Mouse (Mus musculus): ENCODE data around the gene Etv6. TPM values are rescaled to one million over a fixed set of nuclear protein-coding genes. Genes with fewer than 3 reads are reported as not detected.

The Etv6 gene
- polyA plus RNA-seq, 1 experiment: 4.4 TPM

DNA sequence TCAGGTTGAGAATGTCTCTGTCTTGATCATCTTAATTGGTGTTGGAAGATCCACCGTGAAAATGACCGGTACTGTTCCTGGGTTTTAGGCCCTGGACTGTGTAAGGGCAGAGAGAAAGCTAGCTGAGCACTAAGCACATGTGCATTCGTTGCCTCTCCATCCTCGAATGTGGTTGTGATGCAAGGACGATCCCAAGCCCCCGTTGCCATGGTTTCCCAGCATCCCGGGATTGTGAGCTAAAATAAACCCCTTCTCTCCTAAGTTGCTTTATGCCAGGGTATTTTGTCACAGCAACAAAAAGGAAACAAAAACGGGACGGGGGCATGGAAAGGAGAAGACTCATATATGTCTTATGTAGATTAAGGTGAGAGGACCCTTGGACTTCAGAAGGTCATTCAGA lies 24.5 kb downstream of the Etv6 start:
- TF ChIP-seq POLR2A (IDR thresholded peaks at IDR 0.05; ENCODE audit: control insufficient read depth, low read depth, low read length): no peak
- no peak for TF ChIP-seq CTCF (IDR thresholded peaks at IDR 0.05; ENCODE audit: control insufficient read depth, insufficient read depth, insufficient replicate concordance, low read depth, low read length)
- no peaks in the 10 kb centered on the region for H3K4me1 ChIP-seq (ENCODE audit: control insufficient read depth, insufficient read depth, low read length)
- no peak overlapping the region for H3K27ac ChIP-seq (ENCODE audit: control insufficient read depth, insufficient read depth, low read depth, low read length)
- no peaks in the 10 kb centered on the region for H3K27me3 ChIP-seq (ENCODE audit: control insufficient read depth, insufficient read depth, low read length)
- no peak overlapping the region for H3K4me3 ChIP-seq (ENCODE audit: control insufficient read depth, low read depth, low read length)
- no peaks in the 10 kb centered on the region for H3K36me3 ChIP-seq (ENCODE audit: control insufficient read depth, insufficient read depth, low read length)

DNA sequence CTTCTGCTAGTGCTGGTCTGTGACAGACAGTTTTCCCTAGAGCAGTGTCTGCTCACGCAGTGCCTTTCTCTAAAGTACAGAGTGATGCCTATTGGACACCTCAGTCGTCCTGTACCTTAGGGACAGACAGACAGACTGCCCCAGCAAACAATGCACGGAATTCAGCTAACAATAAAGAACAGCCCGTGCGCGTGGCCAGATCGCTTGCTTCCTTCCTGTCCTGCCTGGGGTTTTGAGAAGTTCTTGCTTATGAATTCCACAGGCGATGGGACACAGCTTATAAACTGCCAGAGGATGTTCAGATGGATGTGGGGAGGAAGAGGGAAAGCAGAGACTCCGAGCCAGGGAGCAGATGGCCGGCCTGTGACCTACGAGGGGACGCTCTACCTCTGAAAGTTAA lies 25.3 kb downstream of the Etv6 start:
- Histone ChIP-seq H3K27ac (ENCODE audit: control insufficient read depth, insufficient read depth, low read depth, low read length) (no peak overlapping the region), H3K27me3 (ENCODE audit: control insufficient read depth, insufficient read depth, low read length) (no peaks in the 10 kb centered on the region), H3K36me3 (ENCODE audit: control insufficient read depth, insufficient read depth, low read length) (no peaks in the 10 kb centered on the region), H3K4me3 (ENCODE audit: control insufficient read depth, low read depth, low read length) (no peak overlapping the region), H3K4me1 (ENCODE audit: control insufficient read depth, insufficient read depth, low read length) (no peaks in the 10 kb centered on the region)
- TF ChIP-seq CTCF (IDR thresholded peaks at IDR 0.05; ENCODE audit: control insufficient read depth, insufficient read depth, insufficient replicate concordance, low read depth, low read length): no peak
- TF ChIP-seq POLR2A (IDR thresholded peaks at IDR 0.05; ENCODE audit: control insufficient read depth, low read depth, low read length): no peak

DNA sequence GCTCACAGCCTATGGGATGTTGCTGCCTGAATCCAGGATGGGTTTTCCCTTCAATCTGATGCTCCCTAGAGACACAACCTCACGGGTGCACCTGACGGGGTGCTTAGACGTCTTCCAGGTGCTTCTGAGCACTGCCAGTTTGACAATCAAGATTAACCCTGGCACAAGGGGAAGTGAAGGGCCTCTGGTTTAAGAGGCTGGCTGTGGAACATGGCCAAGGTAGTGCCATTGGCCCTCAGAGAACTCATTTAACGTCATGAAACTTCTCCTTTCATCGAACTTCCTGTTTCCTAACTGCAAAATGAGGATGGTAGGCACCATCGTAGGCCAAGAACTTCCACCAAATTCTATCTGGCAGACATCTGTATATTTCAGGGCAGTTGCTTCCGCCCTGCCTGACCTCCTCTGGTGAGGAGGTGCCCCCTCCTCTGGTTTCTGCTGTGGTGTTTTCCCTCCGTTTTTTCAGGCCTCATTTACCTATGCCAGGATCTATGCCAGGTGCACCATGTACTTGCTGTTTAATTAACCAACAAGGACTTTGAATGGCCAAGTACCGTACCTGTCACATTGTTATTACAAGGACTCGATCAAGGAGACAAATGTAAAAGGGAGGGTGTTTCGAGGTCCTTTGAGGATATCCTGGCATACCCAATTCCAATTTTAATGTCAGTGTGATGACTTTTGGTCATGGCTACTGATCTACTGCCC lies 29.7 kb downstream of the Etv6 start:
- no peaks in the 10 kb centered on the region for H3K36me3 ChIP-seq (ENCODE audit: control insufficient read depth, insufficient read depth, low read length)
- TF ChIP-seq POLR2A (IDR thresholded peaks at IDR 0.05; ENCODE audit: control insufficient read depth, low read depth, low read length) (no peak), CTCF (IDR thresholded peaks at IDR 0.05; ENCODE audit: control insufficient read depth, insufficient read depth, insufficient replicate concordance, low read depth, low read length) (no peak)
- no peak overlapping the region for H3K27ac ChIP-seq (ENCODE audit: control insufficient read depth, insufficient read depth, low read depth, low read length)
- H3K4me1 ChIP-seq (ENCODE audit: control insufficient read depth, insufficient read depth, low read length): no peaks in the 10 kb centered on the region
- no peak overlapping the region for H3K4me3 ChIP-seq (ENCODE audit: control insufficient read depth, low read depth, low read length)
- H3K27me3 ChIP-seq (ENCODE audit: control insufficient read depth, insufficient read depth, low read length): no peaks in the 10 kb centered on the region

DNA sequence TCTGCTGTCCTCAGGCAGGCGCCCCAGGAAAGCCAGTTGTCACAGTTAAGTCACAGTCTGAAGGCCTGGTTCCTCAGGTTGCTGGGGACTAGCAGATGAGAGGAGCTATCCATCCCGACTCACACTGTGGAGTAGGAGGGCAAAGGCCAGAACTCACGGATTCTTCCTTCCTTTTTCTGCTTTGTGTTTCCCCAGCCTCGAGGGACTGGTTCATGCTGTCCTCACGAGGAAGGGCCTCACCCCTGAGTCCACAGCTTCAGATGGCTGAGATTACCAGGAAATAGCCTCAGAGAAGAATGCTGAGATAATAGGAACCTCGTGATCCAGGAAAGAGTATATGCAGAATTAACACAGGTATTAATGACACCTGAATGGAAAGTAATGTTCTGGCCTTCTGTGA lies 30.6 kb downstream of the Etv6 start:
- Histone ChIP-seq H3K36me3 (ENCODE audit: control insufficient read depth, insufficient read depth, low read length) (no peaks in the 10 kb centered on the region), H3K4me1 (ENCODE audit: control insufficient read depth, insufficient read depth, low read length) (no peaks in the 10 kb centered on the region), H3K4me3 (ENCODE audit: control insufficient read depth, low read depth, low read length) (no peak overlapping the region), H3K27me3 (ENCODE audit: control insufficient read depth, insufficient read depth, low read length) (no peaks in the 10 kb centered on the region), H3K27ac (ENCODE audit: control insufficient read depth, insufficient read depth, low read depth, low read length) (no peak overlapping the region)
- TF ChIP-seq POLR2A (IDR thresholded peaks at IDR 0.05; ENCODE audit: control insufficient read depth, low read depth, low read length) (no peak), CTCF (IDR thresholded peaks at IDR 0.05; ENCODE audit: control insufficient read depth, insufficient read depth, insufficient replicate concordance, low read depth, low read length) (no peak)

DNA sequence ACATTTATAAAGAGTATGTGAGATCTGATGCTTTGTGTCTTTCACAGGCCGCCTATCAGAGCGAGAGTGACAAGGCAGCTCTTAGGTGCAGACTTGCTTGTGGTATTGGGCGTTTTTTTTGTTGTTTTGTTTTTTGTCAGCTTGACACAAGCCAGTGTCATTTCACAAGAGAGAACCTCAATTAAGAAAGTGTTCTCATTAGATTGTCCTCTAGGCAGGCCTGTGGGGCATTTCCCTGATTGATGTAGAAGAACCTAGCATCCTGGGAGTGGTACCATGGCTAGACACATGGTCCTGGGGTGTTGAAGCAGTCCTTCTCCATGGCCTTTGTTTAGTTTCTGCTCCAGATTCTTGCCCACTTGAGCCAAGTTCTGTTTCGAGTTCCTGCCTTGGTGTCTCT lies 31.5 kb downstream of the Etv6 start:
- no peaks in the 10 kb centered on the region for H3K27me3 ChIP-seq (ENCODE audit: control insufficient read depth, insufficient read depth, low read length)
- no peaks in the 10 kb centered on the region for H3K36me3 ChIP-seq (ENCODE audit: control insufficient read depth, insufficient read depth, low read length)
- H3K27ac ChIP-seq (ENCODE audit: control insufficient read depth, insufficient read depth, low read depth, low read length): no peak overlapping the region
- H3K4me3 ChIP-seq (ENCODE audit: control insufficient read depth, low read depth, low read length): no peak overlapping the region
- TF ChIP-seq CTCF (IDR thresholded peaks at IDR 0.05; ENCODE audit: control insufficient read depth, insufficient read depth, insufficient replicate concordance, low read depth, low read length) (no peak), POLR2A (IDR thresholded peaks at IDR 0.05; ENCODE audit: control insufficient read depth, low read depth, low read length) (no peak)
- H3K4me1 ChIP-seq (ENCODE audit: control insufficient read depth, insufficient read depth, low read length): no peaks in the 10 kb centered on the region

DNA sequence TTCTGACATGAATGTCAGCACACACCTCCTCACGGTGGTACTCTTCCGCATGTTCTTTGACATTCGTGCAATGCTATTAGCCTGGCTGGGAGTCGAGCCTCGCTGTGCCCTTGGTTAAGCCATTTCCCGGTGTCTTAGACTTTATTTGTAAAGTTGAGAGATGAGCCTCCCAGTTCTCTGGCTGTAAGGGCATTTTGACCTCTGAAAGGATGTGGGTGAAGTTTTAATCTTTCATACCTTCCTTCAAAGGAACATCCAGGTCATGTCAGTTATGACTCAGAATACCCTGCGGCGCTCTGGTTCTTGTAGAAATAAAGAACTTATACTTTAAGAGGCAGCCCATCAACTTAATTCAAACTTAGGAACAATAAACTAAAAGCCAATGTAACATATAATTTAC lies 32.0 kb downstream of the Etv6 start:
- no peak overlapping the region for H3K4me3 ChIP-seq (ENCODE audit: control insufficient read depth, low read depth, low read length)
- no peaks in the 10 kb centered on the region for H3K4me1 ChIP-seq (ENCODE audit: control insufficient read depth, insufficient read depth, low read length)
- H3K36me3 ChIP-seq (ENCODE audit: control insufficient read depth, insufficient read depth, low read length): no peaks in the 10 kb centered on the region
- no peak overlapping the region for H3K27ac ChIP-seq (ENCODE audit: control insufficient read depth, insufficient read depth, low read depth, low read length)
- H3K27me3 ChIP-seq (ENCODE audit: control insufficient read depth, insufficient read depth, low read length): no peaks in the 10 kb centered on the region
- TF ChIP-seq POLR2A (IDR thresholded peaks at IDR 0.05; ENCODE audit: control insufficient read depth, low read depth, low read length) (no peak), CTCF (IDR thresholded peaks at IDR 0.05; ENCODE audit: control insufficient read depth, insufficient read depth, insufficient replicate concordance, low read depth, low read length) (no peak)

DNA sequence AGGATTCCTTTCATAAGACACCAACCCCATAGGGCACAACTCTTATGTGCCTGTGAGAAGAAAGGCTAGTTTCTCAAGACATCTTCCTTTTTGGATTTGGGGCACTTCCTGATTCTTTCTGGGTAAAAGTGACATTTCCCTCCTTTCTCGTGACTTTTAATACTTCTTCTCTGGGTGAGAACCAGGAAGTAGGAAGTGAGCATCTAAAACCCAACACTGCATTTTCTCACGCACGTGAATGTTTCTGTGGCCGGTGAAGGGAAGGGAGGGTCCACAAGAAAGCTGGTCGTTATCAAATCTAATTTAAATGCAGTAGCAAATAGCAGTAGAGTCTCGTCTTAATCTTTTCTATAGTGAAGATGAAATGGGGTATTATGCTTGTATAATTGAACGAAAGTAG lies 36.9 kb downstream of the Etv6 start:
- no peaks in the 10 kb centered on the region for H3K27me3 ChIP-seq (ENCODE audit: control insufficient read depth, insufficient read depth, low read length)
- no peak overlapping the region for H3K27ac ChIP-seq (ENCODE audit: control insufficient read depth, insufficient read depth, low read depth, low read length)
- no peaks in the 10 kb centered on the region for H3K36me3 ChIP-seq (ENCODE audit: control insufficient read depth, insufficient read depth, low read length)
- TF ChIP-seq POLR2A (IDR thresholded peaks at IDR 0.05; ENCODE audit: control insufficient read depth, low read depth, low read length): no peak
- TF ChIP-seq CTCF (IDR thresholded peaks at IDR 0.05; ENCODE audit: control insufficient read depth, insufficient read depth, insufficient replicate concordance, low read depth, low read length): no peak
- no peak overlapping the region for H3K4me3 ChIP-seq (ENCODE audit: control insufficient read depth, low read depth, low read length)
- H3K4me1 ChIP-seq (ENCODE audit: control insufficient read depth, insufficient read depth, low read length): no peaks in the 10 kb centered on the region

Data from testis, adult 2 months (tissue).